Mouse (Mus musculus): Measurements from ENCODE around the gene Ramp2. TPM values are rescaled to one million over a fixed set of nuclear protein-coding genes. Genes with fewer than 3 reads are reported as not detected.
A peak's percentile ranks its signal among the peaks of the same experiment; 100 is the strongest.

The Ramp2 gene
- polyA plus RNA-seq, 1 experiment from 2014 or later = not detected

- peak overlapping the region; percentile 89 for H3K4me3 ChIP-seq (ENCODE audit: inconsistent target)
- no peaks in the 10 kb centered on the region; the same call in 1 of the 2 replicates for H3K79me2 ChIP-seq (ENCODE audit: inconsistent target)
- WGBS (ENCODE audit: missing documents) = 7% methylated on average over 7 of the region's 7 CpGs
- peak overlapping the region; percentile 62 for H3K27ac ChIP-seq
- H3K36me3 ChIP-seq (ENCODE audit: inconsistent target) = peaks cover 13% of the 10 kb centered on the region; the same call in 1 of the 2 replicates
These were observed 7.1 kb downstream of the Ramp2 start for GRCm38 (mm10) chr11:101252941-101253340.

- peaks cover 22% of the 10 kb centered on the region; the same call in 1 of the 2 replicates for H3K36me3 ChIP-seq (ENCODE audit: inconsistent target)
- H3K4me3 ChIP-seq (ENCODE audit: inconsistent target) = peak within 1 kb of the TSS; percentile 89
- no peaks in the 10 kb centered on the region; the same call in 1 of the 2 replicates for H3K79me2 ChIP-seq (ENCODE audit: inconsistent target)
- WGBS (ENCODE audit: missing documents) = 1% methylated on average over 40 of the region's 40 CpGs
- H3K27ac ChIP-seq = peak within 1 kb of the TSS; percentile 62
These were observed 8.0 kb downstream of the Ramp2 start, which contains the start of gene Vps25 for GRCm38 (mm10) chr11:101253613-101254389. TSS of gene Vps25 (plus strand) at chr11:101253707.

- Histone ChIP-seq H3K4me3 (ENCODE audit: inconsistent target) (no peak overlapping the region), H3K36me3 (ENCODE audit: inconsistent target) (peaks cover 26% of the 10 kb centered on the region; the same call in 1 of the 2 replicates), H3K79me2 (ENCODE audit: inconsistent target) (no peaks in the 10 kb centered on the region; the same call in 1 of the 2 replicates), H3K27ac (no peak overlapping the region)
- WGBS (ENCODE audit: missing documents) = 96% methylated on average over 13 of the region's 13 CpGs
These were observed 10.3 kb downstream of the Ramp2 start for GRCm38 (mm10) chr11:101255826-101256775.

- H3K27ac ChIP-seq = no peak overlapping the region
- peaks cover 26% of the 10 kb centered on the region; the same call in 1 of the 2 replicates for H3K36me3 ChIP-seq (ENCODE audit: inconsistent target)
- H3K79me2 ChIP-seq (ENCODE audit: inconsistent target) = no peaks in the 10 kb centered on the region
- H3K4me3 ChIP-seq (ENCODE audit: inconsistent target) = no peak overlapping the region
- WGBS (ENCODE audit: missing documents) = 81% methylated on average over 6 of the region's 6 CpGs
These were observed 13.5 kb downstream of the Ramp2 start for GRCm38 (mm10) chr11:101259261-101259712.

- no peak within 1 kb of the TSS for H3K4me3 ChIP-seq (ENCODE audit: inconsistent target)
- peaks cover 26% of the 10 kb centered on the region; the same call in 1 of the 2 replicates for H3K36me3 ChIP-seq (ENCODE audit: inconsistent target)
- H3K27ac ChIP-seq = no peak within 1 kb of the TSS
- no peaks in the 10 kb centered on the region for H3K79me2 ChIP-seq (ENCODE audit: inconsistent target)
- WGBS (ENCODE audit: missing documents) = 3% methylated on average over 43 of the region's 43 CpGs
These were observed 14.4 kb downstream of the Ramp2 start, which contains the start of gene Wnk4 for GRCm38 (mm10) chr11:101259948-101260825. TSS of gene Wnk4 (plus strand) at chr11:101260567.

- Histone ChIP-seq H3K27ac (no peak overlapping the region), H3K36me3 (ENCODE audit: inconsistent target) (peaks cover 25% of the 10 kb centered on the region; the same call in 1 of the 2 replicates), H3K4me3 (ENCODE audit: inconsistent target) (no peak overlapping the region), H3K79me2 (ENCODE audit: inconsistent target) (no peaks in the 10 kb centered on the region)
- WGBS (ENCODE audit: missing documents) = 4% methylated on average over 29 of the region's 30 CpGs
These were observed 15.1 kb downstream of the Ramp2 start for GRCm38 (mm10) chr11:101260826-101261380.

GRCm38 (mm10) chr11:101262272-101262967 is 16.6 kb downstream of the Ramp2 start:
- Histone ChIP-seq H3K36me3 (ENCODE audit: inconsistent target) (peaks cover 17% of the 10 kb centered on the region; the same call in 1 of the 2 replicates), H3K4me3 (ENCODE audit: inconsistent target) (no peak overlapping the region), H3K79me2 (ENCODE audit: inconsistent target) (no peaks in the 10 kb centered on the region), H3K27ac (no peak overlapping the region)
- 12% methylated on average over 22 of the region's 24 CpGs for WGBS (ENCODE audit: missing documents)

GRCm38 (mm10) chr11:101263138-101263988 is 17.5 kb downstream of the Ramp2 start:
- Histone ChIP-seq H3K4me3 (ENCODE audit: inconsistent target) (no peak overlapping the region), H3K27ac (no peak overlapping the region), H3K79me2 (ENCODE audit: inconsistent target) (no peaks in the 10 kb centered on the region), H3K36me3 (ENCODE audit: inconsistent target) (peaks cover 9% of the 10 kb centered on the region; the same call in 1 of the 2 replicates)
- WGBS (ENCODE audit: missing documents) = 19% methylated on average over 32 of the region's 32 CpGs

- WGBS (ENCODE audit: missing documents) = 54% methylated on average over 3 of the region's 3 CpGs
- H3K27ac ChIP-seq = no peak overlapping the region
- peaks cover 4% of the 10 kb centered on the region; the same call in 1 of the 2 replicates for H3K36me3 ChIP-seq (ENCODE audit: inconsistent target)
- H3K79me2 ChIP-seq (ENCODE audit: inconsistent target) = no peaks in the 10 kb centered on the region
- H3K4me3 ChIP-seq (ENCODE audit: inconsistent target) = no peak overlapping the region
These were observed 18.1 kb downstream of the Ramp2 start for GRCm38 (mm10) chr11:101263989-101264280.

GRCm38 (mm10) chr11:101264954-101265471 is 19.2 kb downstream of the Ramp2 start:
- Histone ChIP-seq H3K36me3 (ENCODE audit: inconsistent target) (no peaks in the 10 kb centered on the region), H3K79me2 (ENCODE audit: inconsistent target) (no peaks in the 10 kb centered on the region), H3K27ac (no peak overlapping the region), H3K4me3 (ENCODE audit: inconsistent target) (no peak overlapping the region)
- 13% methylated on average over 31 of the region's 31 CpGs for WGBS (ENCODE audit: missing documents)

GRCm38 (mm10) chr11:101265906-101266305 is 20.1 kb downstream of the Ramp2 start:
- Histone ChIP-seq H3K27ac (no peak overlapping the region), H3K4me3 (ENCODE audit: inconsistent target) (no peak overlapping the region), H3K79me2 (ENCODE audit: inconsistent target) (no peaks in the 10 kb centered on the region), H3K36me3 (ENCODE audit: inconsistent target) (no peaks in the 10 kb centered on the region)
- WGBS (ENCODE audit: missing documents) = 58% methylated on average over 6 of the region's 6 CpGs

GRCm38 (mm10) chr11:101269577-101270116 is 23.8 kb downstream of the Ramp2 start:
- no peaks in the 10 kb centered on the region for H3K36me3 ChIP-seq (ENCODE audit: inconsistent target)
- WGBS (ENCODE audit: missing documents) = 51% methylated on average over 10 of the region's 10 CpGs
- H3K79me2 ChIP-seq (ENCODE audit: inconsistent target) = no peaks in the 10 kb centered on the region
- no peak overlapping the region for H3K27ac ChIP-seq
- no peak overlapping the region for H3K4me3 ChIP-seq (ENCODE audit: inconsistent target)

Data from macrophage (primary cell).